Mouse (Mus musculus): ENCODE results near the gene Ece1.

DNA sequence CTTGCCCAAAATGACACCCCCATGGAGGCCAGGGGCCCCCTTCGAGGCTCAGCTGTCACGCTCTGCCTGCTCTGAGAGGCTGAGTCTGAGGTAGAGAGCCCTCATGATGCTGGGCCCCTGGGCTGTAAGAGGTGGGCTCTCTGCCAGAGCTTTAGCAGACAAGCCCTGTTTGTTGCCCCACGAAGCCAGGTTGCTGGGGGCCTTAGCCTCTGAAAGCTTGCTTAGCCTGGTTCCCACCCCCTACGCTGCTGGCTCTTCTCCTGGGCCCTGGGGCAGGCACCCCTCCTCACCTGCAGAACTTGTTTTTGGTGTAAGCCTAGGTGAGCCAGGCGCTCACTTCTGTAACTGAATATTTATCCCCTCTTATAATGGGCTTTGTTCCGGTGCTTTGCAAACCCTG lies 55.6 kb downstream of the Ece1 start:
- TF ChIP-seq CTCF (IDR thresholded peaks at IDR 0.05; ENCODE audit: low read depth) (no peak), EP300 (IDR thresholded peaks at IDR 0.05; ENCODE audit: low read depth) (no peak)
